Mouse (Mus musculus) cerebellum, adult (tissue): ENCODE data around the gene Dnase2a.

ENCODE experiments used
- ATAC-seq: cut with Nextera tagmentation; 2 replicates; pipeline ENCODE4 v1.9.2; 2017; ENCODE audit warnings: mild to moderate bottlenecking, moderate library complexity, mixed read lengths; ENCODE audit not compliant: insufficient number of reproducible peaks, low FRiP score, low TSS enrichment

The Dnase2a gene

GRCm38 (mm10) chr8:84967532-84968304 is 59.4 kb downstream of the Dnase2a start:
- ATAC-seq: no peak

- ATAC-seq: no peak
Observed at GRCm38 (mm10) chr8:84968650-84969049, 60.3 kb downstream of the Dnase2a start.

GRCm38 (mm10) chr8:84969241-84970134 is 61.1 kb downstream of the Dnase2a start, which contains the start of the genes Gm49661, Prdx2 and Rnaseh2a:
Gene Gm49661, minus strand, starts transcription at chr8:84969433.
Gene Prdx2, plus strand, starts transcription at chr8:84969587.
Gene Rnaseh2a, minus strand, starts transcription at chr8:84969767.
- peak; percentile 31; the same call in 1 of the 2 replicates for ATAC-seq

GRCm38 (mm10) chr8:84970135-84970790 is 61.9 kb downstream of the Dnase2a start:
- ATAC-seq: no peak

- no peak for ATAC-seq
Observed at GRCm38 (mm10) chr8:84970913-84971312, 62.6 kb downstream of the Dnase2a start.
